Mouse (Mus musculus) CH12.LX (cell line): ENCODE results near the gene Hsf5. TPM values are rescaled to one million over a fixed set of nuclear protein-coding genes. Genes with fewer than 3 reads are reported as not detected.

Experiments
- DNase-seq: peaks from one replicate; pipeline ENCODE4 v3.0.0-alpha.2; 2013; ENCODE audit errors: extremely low read depth
- H3K27ac ChIP-seq: 2 replicates; pipeline ENCODE4 v1.5.1; 2012; ENCODE audit warnings: low read depth, mild to moderate bottlenecking, control low read depth, moderate library complexity; ENCODE audit not compliant: insufficient read depth
- H3K27me3 ChIP-seq: replicated peaks from 2 replicates; pipeline ENCODE3; 2012; ENCODE audit warnings: inconsistent platforms
- H3K36me3 ChIP-seq, 2 experiments: replicated peaks in 1 of 2; 2 replicates each; pipeline versions ENCODE3 to v1.6.1; 2012; ENCODE audit warnings: inconsistent platforms in 1 of 2, low read length in 1 of 2, mild to moderate bottlenecking in 1 of 2, mixed read lengths in 1 of 2, moderate library complexity in 1 of 2; ENCODE audit not compliant: control insufficient read depth in 1 of 2, insufficient read depth in 1 of 2
- H3K4me1 ChIP-seq, 2 experiments: 2 replicates each; pipeline ENCODE4 v1.6.1; 2012; ENCODE audit warnings: inconsistent platforms in 1 of 2, moderate library complexity in 1 of 2; ENCODE audit not compliant: insufficient read depth in 2 of 2, control insufficient read depth in 1 of 2
- H3K4me2 ChIP-seq: 2 replicates; pipeline ENCODE4 v1.6.1; 2012; ENCODE audit warnings: low read depth, mild to moderate bottlenecking, control low read depth; ENCODE audit not compliant: poor library complexity, insufficient read depth, severe bottlenecking
- H3K4me3 ChIP-seq, 3 experiments: fragments of 150-350 bp in 1 of 3; sonication (generic) in 1 of 3; replicated peaks in 1 of 3; 2 replicates each; pipeline versions ENCODE3 to v1.5.1; 2011 to 2012; ENCODE audit warnings: low read depth in 2 of 3, low read length in 2 of 3, mild to moderate bottlenecking in 2 of 3, moderate library complexity in 2 of 3, control low read depth in 1 of 3, improper control_type of control experiment in 1 of 3, inconsistent platforms in 1 of 3, mixed read lengths in 1 of 3; ENCODE audit not compliant: poor library complexity in 1 of 3
- H3K79me2 ChIP-seq: replicated peaks from 2 replicates; pipeline ENCODE4 v1.6.1; 2012; ENCODE audit warnings: mild to moderate bottlenecking, moderate library complexity; ENCODE audit not compliant: control insufficient read depth, poor library complexity, insufficient read depth, severe bottlenecking; ENCODE audit errors: extremely low read depth
- H3K9ac ChIP-seq: 2 replicates; pipeline ENCODE4 v1.6.1; 2012; ENCODE audit warnings: low read depth, mild to moderate bottlenecking, control low read depth, moderate library complexity; ENCODE audit not compliant: insufficient read depth
- H3K9me3 ChIP-seq: replicated peaks from 2 replicates; pipeline ENCODE3; 2012; ENCODE audit warnings: low read length, inconsistent platforms, mixed read lengths
- CHD1 ChIP-seq: IDR thresholded peaks from 2 replicates; pipeline ENCODE4 v1.6.1; 2012; ENCODE audit warnings: low read depth, low read length, improper control_type of control experiment, inconsistent platforms
- CTCF ChIP-seq, 2 experiments: IDR thresholded peaks in 1 of 2; conservative IDR thresholded peaks in 1 of 2; 2 replicates each; pipeline ENCODE4 v1.5.1; 2011 to 2012; ENCODE audit warnings: low read depth in 2 of 2, low read length in 2 of 2, improper control_type of control experiment in 1 of 2, inconsistent platforms in 1 of 2, mild to moderate bottlenecking in 1 of 2, moderate library complexity in 1 of 2
- E2F4 ChIP-seq: IDR thresholded peaks from 2 replicates; pipeline ENCODE4 v1.6.1; 2011; ENCODE audit warnings: low read depth, low read length, improper control_type of control experiment; ENCODE audit not compliant: insufficient replicate concordance
- ELF1 ChIP-seq: IDR thresholded peaks from 2 replicates; pipeline ENCODE4 v1.6.1; 2014; ENCODE audit warnings: low read depth, mild to moderate bottlenecking, inconsistent platforms, low read length, improper control_type of control experiment
- ETS1 ChIP-seq: conservative IDR thresholded peaks from 2 replicates; pipeline ENCODE4 v1.6.1; 2012; ENCODE audit warnings: low read depth, mild to moderate bottlenecking, inconsistent platforms, low read length, improper control_type of control experiment, moderate library complexity
- HCFC1 ChIP-seq: IDR thresholded peaks from 2 replicates; pipeline ENCODE4 v1.6.1; 2012; ENCODE audit warnings: low read depth, mild to moderate bottlenecking, inconsistent platforms, low read length, improper control_type of control experiment
- IRF4 ChIP-seq: IDR thresholded peaks from 2 replicates; pipeline ENCODE4 v1.6.1; 2014; ENCODE audit warnings: low read depth, mild to moderate bottlenecking, inconsistent platforms, low read length, improper control_type of control experiment
- JUND ChIP-seq: conservative IDR thresholded peaks from 2 replicates; pipeline ENCODE4 v1.6.1; 2011; ENCODE audit warnings: low read depth, low read length, improper control_type of control experiment
- KAT2A ChIP-seq: IDR thresholded peaks from 2 replicates; pipeline ENCODE4 v1.6.1; 2012; ENCODE audit warnings: low read length, improper control_type of control experiment, inconsistent platforms; ENCODE audit not compliant: insufficient replicate concordance
- MAX ChIP-seq: IDR thresholded peaks from 2 replicates; pipeline ENCODE4 v1.6.1; 2011; ENCODE audit warnings: low read length, improper control_type of control experiment
- MXI1 ChIP-seq: IDR thresholded peaks from 2 replicates; pipeline ENCODE4 v1.6.1; 2011; ENCODE audit warnings: mild to moderate bottlenecking, low read depth, low read length, improper control_type of control experiment
- NELFE ChIP-seq: IDR thresholded peaks from 2 replicates; pipeline ENCODE4 v1.6.1; 2011; ENCODE audit warnings: low read depth, low read length, improper control_type of control experiment
- NRF1 ChIP-seq: IDR thresholded peaks from 2 replicates; pipeline ENCODE4 v1.6.1; 2014; ENCODE audit warnings: low read depth, mild to moderate bottlenecking, inconsistent platforms, low read length, improper control_type of control experiment, moderate library complexity
- PAX5 ChIP-seq: IDR thresholded peaks from 2 replicates; pipeline ENCODE4 v1.6.1; 2012; ENCODE audit warnings: low read length, inconsistent platforms, mixed read lengths
- RAD21 ChIP-seq: IDR thresholded peaks from 2 replicates; pipeline ENCODE4 v1.6.1; 2011; ENCODE audit warnings: low read depth, mild to moderate bottlenecking, low read length, improper control_type of control experiment, moderate library complexity
- SIN3A ChIP-seq: IDR thresholded peaks from 2 replicates; pipeline ENCODE4 v1.6.1; 2012; ENCODE audit warnings: low read length, improper control_type of control experiment, inconsistent platforms
- SMC3 ChIP-seq: IDR thresholded peaks from 2 replicates; pipeline ENCODE4 v1.6.1; 2011; ENCODE audit warnings: low read depth, low read length, improper control_type of control experiment
- TBP ChIP-seq: conservative IDR thresholded peaks from 2 replicates; pipeline ENCODE4 v1.6.1; 2011; ENCODE audit warnings: low read depth, low read length, improper control_type of control experiment
- TCF12 ChIP-seq: IDR thresholded peaks from 2 replicates; pipeline ENCODE4 v1.6.1; 2014; ENCODE audit warnings: low read depth, mild to moderate bottlenecking, inconsistent platforms, low read length, improper control_type of control experiment
- USF2 ChIP-seq: conservative IDR thresholded peaks from 2 replicates; pipeline ENCODE4 v1.6.1; 2011; ENCODE audit warnings: low read depth, low read length, improper control_type of control experiment
- ZC3H11A ChIP-seq: IDR thresholded peaks from 2 replicates; pipeline ENCODE4 v1.6.1; 2012; ENCODE audit warnings: low read depth, mild to moderate bottlenecking, inconsistent platforms, low read length, improper control_type of control experiment
- ZMIZ1 ChIP-seq: IDR thresholded peaks from 2 replicates; pipeline ENCODE4 v1.6.1; 2012; ENCODE audit warnings: low read depth, mild to moderate bottlenecking, inconsistent platforms, low read length, improper control_type of control experiment
- ZNF384 ChIP-seq: IDR thresholded peaks from 2 replicates; pipeline ENCODE4 v1.6.1; 2012; ENCODE audit warnings: low read depth, low read length, improper control_type of control experiment, inconsistent platforms
- dilution Hi-C: fragments of 300-500 bp; cut with MboI; formaldehyde crosslinking; loops from 2 replicates; pipeline ENCODE4 v1.14.3; 2020; ENCODE audit warnings: low sequenced_read_pairs; ENCODE audit not compliant: extremely low pct_unique_long_range_greater_than_20kb, extremely low pct_ligation_motif_present
- in situ Hi-C: fragments of 300-500 bp; cut with MboI; formaldehyde crosslinking; loops from 3 replicates; pipeline ENCODE4 v1.14.3; 2019; ENCODE audit warnings: low sequenced_read_pairs, low pct_ligation_motif_present, low pct_unique_long_range_greater_than_20kb, mixed read lengths
- polyA plus RNA-seq: library from polyadenylated mRNA; unstranded; fragments of >175 nt; gene quantifications from 2 replicates; pipeline ENCODE4 v1.2.1, GENCODE M21; 2012; ENCODE audit warnings: low read depth; ENCODE audit not compliant: insufficient read length
- total RNA-seq, 2 experiments: library from RNA; depleted of rRNA; stranded (reverse); fragments of 300-350 nt in 1 of 2; fragments of >200 nt in 1 of 2; gene quantifications; 2 replicates each; pipeline ENCODE4 v1.2.3; 2012 to 2014

Hsf5 gene
- total and polyA plus RNA-seq, 3 experiments = 0.04 TPM; not detected in 2

DNA sequence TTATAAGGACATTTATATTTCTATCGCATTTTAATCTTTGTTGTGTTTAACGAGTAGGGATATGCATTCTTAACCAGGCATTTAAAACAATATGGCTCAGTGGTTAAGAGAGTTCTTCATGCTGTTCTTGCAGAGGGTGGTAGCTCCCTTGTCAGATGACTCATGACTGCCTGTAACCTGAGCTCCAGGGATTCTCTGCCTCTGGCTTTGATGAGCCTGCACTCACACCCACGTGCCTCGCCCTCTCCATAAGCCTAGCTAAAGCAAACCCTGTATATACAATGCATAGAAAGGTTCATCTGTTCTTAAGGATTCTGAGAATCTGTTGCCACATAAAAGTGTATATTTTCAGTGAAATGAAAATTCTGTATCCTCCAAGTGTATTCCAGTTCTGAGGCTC, 6.2 kb downstream of the Hsf5 start:
- TF ChIP-seq ETS1 (no peak), KAT2A (no peak), NRF1 (no peak)
- peaks cover 3 to 25% of the 10 kb centered on the region in 2 experiments for H3K36me3 ChIP-seq
- dilution Hi-C loops (no loop called here), in situ Hi-C loops (no loop called here)
- no peak overlapping the region for H3K4me2 ChIP-seq
- no peak overlapping the region for H3K4me3 ChIP-seq
- no peaks in the 10 kb centered on the region for H3K27me3 ChIP-seq
- DNase-seq = no peak
- H3K9me3 ChIP-seq = no peaks in the 10 kb centered on the region
- no peaks in the 10 kb centered on the region for H3K79me2 ChIP-seq
- no peak overlapping the region for H3K9ac ChIP-seq
- no peak overlapping the region for H3K27ac ChIP-seq
- H3K4me1 ChIP-seq = peaks cover 0 to 11% of the 10 kb centered on the region in 2 experiments; a peak in 1 of 4 replicates

DNA sequence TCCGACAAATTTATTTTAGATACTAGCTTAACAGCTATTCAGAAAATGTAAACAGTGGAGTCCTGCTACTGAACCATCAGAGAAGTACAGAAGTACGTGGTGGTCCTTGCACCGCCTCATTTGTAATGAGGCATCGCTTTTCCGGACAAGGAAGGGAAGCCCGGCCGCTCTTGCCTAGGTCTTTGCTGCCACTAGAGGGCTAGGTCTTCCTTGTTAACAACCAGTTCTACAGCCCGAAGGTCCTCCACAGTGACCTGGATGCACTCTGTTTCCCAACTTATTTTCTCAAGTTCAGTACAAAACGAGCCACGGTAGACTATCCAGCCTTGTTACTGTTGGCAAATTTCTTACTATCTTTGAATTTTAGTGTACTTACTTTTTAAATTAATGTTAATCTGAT, 12.9 kb downstream of the Hsf5 start:
- dilution Hi-C loops = no loop called here
- 0 out of 2 replicates have a peak overlapping the region, but pooled peaks have one; percentile 28 for H3K9ac ChIP-seq
- no peaks in the 10 kb centered on the region for H3K79me2 ChIP-seq
- H3K4me2 ChIP-seq = peak overlapping the region; percentile 58
- in situ Hi-C loops = no loop called here
- H3K27ac ChIP-seq = no peak overlapping the region
- peaks cover 2 to 9% of the 10 kb centered on the region in 2 experiments; a peak in 3 of 4 replicates for H3K4me1 ChIP-seq
- DNase-seq = peak; percentile 70
- TF ChIP-seq MXI1 (0 out of 2 replicates have a peak, but pooled peaks have one; percentile 42), ZNF384 (no peak), PAX5 (no peak), SMC3 (peak; percentile 94), HCFC1 (no peak; the same call in 1 of the 2 replicates), MAX (no peak), ZC3H11A (peak; percentile 42; the same call in 1 of the 2 replicates), TCF12 (peak; percentile 30; the same call in 1 of the 2 replicates), CTCF (conservative IDR thresholded peaks at IDR 0.05 in 1 of 2, IDR thresholded peaks at IDR 0.05 in 1 of 2; ENCODE audit: low read depth in 2 of 2, low read length in 2 of 2) (peak; percentile 76 to 92), NRF1 (no peak), IRF4 (peak; percentile 45; the same call in 1 of the 2 replicates), TBP (no peak), ELF1 (peak; percentile 77), ZMIZ1 (no peak), USF2 (no peak), NELFE (peak; percentile 56; the same call in 1 of the 2 replicates), SIN3A (peak; percentile 57; the same call in 1 of the 2 replicates), E2F4 (no peak), JUND (no peak), RAD21 (peak; percentile 85), CHD1 (no peak), ETS1 (no peak)
- H3K4me3 ChIP-seq = no peak overlapping the region
- no peaks in the 10 kb centered on the region for H3K9me3 ChIP-seq
- peaks cover 0 to 2% of the 10 kb centered on the region in 2 experiments for H3K36me3 ChIP-seq
- H3K27me3 ChIP-seq = no peaks in the 10 kb centered on the region
